Mouse (Mus musculus) induced T-regulatory cell, adult 2 months (primary cell): Measurements from ENCODE around the gene Cacna1b.

Experiments used
- DNase-seq: peaks from one replicate; pipeline ENCODE4 v3.0.0-alpha.2; 2012; ENCODE audit warnings: low read depth

Cacna1b gene

DNA sequence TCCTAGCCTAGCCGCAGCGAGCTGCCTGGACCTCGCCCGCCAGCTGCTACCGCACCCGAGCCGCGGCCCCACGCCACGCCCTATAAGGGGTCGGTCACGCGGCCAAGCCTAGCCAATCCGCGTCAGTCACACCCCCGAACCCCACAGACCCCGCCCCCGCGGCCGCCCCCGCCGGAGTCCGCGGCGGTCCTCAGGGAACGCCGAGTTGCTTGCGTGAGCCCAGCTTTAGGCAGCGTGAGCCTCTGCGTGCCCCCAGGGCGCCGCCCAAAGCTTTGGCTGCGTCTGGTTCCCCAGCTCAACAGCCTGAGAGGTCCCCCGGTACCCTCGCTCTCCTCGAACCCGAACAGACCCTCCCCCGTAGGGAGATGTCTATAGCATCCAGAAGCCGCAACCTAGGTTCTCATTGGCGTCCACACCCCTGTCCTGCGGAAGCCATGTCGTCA is at the start of gene Cacna1b:
Gene Cacna1b (minus strand): TSS at position 38 of the 443 bp plus-strand sequence.
- DNase-seq, result peak; percentile 64

DNA sequence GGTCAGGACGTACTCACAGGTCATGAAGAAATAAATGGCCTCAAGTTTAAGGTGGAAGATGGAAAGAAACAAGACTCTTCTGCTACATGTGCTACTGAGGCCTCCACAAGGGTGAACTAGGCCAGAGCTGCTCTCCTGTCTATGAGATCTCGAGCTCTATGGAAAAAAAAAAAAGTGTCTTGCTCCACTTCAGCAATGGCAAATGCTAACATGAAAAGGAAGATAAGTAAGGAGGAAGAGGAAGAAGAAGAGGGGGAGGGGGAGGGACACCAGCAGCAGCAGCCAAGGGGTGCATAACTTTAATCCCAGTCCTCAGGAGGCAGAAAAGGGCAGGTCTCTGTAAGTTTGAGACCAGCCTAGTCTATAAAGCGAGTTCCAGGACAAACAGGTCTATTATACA is 46.8 kb upstream of the Cacna1b start:
- no peak for DNase-seq

DNA sequence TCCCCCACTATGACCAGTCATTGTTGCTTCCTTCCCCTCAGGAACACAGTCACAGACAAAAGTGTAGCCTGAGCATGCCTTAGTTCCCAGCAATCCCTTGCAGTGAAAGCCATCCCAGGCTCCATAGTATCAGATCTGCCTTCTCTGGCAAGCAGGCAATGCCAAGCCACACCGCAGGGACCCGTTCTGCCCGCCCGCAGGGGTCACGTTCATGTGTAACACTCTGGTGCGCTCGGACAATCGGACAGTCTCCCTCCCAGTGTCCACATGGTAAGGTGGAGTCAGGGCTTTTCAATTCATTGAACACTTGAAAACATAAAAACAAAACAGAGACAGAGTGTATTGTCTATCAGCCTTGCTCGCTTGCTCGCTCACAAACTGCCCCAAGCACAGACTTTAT is 44.7 kb upstream of the Cacna1b start:
- no peak for DNase-seq

DNA sequence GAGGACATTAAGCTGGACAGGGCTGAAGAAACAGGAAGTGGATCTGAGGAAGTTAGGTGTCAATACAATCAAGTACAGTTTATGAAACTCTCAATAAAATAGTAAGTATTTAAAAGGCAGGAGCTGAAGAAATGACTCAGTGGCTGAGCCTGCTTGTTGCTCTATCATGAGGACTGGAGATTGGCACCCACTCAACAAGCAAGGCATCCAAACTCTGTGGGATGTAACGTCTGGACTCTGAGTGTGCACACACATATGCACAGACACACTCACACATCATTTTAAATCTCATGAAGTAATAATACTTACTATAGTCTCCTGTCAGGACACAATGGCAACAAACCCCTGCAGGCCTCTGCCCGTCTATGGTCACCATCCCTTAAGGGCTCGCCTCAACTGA is 44.1 kb upstream of the Cacna1b start:
- no peak for DNase-seq

DNA sequence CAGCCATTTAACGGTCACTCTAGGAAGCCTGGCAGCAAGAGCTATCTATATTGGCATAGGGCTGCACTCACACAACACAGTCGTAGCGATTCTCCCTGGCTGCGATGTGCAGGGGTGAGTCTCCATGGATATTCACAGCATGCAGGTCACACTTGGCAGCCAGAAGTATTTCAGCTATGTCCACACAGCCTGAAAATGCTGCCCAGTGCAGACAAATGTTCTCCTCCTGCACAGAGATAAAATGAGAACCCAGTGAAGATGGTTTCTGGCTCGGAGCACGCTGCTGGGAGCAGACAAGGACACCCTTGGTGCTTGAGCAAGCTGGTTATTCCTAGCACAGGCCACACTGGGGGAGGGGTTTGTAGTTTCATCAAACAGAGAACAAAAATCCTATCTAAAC is 43.2 kb upstream of the Cacna1b start:
- no peak for DNase-seq

DNA sequence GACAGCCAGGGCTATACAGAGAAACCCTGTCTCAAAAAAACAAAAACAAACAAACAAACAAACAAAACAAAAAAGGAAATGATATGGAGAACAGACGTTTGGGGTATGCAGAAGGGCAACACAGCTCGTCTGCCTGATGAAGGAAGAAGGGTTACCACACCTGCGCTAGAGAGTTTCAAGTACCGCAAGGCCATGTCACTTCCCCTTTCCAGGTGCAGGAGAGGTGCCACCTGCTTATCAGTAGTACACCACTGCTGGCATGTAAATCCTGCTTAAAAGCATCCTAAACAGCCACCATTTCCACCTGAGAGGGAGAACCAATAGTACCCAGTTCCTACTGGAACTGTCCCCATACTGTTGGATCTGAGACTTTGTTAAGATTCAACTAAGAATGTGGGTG is 42.7 kb upstream of the Cacna1b start:
- DNase-seq, result no peak

DNA sequence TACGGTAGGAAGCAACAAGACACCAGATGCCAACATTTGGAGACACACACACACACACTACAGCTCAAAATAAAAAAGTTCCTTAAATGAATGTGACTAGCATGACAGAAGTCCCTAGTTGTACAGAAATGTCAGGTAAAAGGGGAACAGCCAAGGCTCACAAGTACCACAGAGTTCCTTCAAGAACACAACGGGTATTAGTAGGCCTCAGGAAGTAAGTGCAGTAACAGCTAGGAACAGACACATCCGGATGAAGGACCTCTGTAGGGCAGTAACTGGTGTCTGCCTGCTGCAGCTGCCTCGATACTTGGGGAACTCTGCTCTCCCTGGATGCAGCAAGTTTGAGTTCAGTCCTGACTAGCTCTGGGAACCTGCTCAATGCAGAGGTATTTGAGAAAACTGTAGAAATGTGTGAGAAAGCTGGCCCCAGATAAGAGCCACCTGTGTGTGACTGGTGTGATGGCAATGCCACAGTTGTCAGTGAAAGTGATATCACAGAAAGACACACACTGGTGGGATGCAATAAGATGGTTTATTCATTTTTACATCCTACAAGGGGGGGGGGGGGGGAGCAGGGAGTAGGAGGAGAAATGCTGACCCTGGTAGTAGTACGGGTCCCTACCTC is 34.0 kb upstream of the Cacna1b start:
- no peak for DNase-seq

DNA sequence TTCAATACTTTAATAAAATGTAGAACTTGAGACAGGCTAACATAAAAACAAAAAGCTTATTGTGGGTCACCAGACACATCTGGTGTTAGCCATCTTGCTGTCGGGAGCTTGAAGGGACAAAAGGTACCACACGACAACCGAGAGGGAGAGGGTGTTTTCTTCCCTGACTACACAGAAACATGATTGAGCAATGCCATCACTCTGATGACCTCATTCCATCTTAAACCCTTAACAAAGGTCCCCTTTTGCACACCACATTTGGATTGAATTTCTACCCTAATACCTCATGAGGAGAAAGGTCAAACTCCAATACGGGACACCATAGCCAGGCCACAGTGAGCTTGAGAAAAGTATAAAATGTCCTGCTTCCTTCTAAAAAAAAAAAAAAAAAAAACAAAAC is 24.3 kb upstream of the Cacna1b start:
- no peak for DNase-seq

DNA sequence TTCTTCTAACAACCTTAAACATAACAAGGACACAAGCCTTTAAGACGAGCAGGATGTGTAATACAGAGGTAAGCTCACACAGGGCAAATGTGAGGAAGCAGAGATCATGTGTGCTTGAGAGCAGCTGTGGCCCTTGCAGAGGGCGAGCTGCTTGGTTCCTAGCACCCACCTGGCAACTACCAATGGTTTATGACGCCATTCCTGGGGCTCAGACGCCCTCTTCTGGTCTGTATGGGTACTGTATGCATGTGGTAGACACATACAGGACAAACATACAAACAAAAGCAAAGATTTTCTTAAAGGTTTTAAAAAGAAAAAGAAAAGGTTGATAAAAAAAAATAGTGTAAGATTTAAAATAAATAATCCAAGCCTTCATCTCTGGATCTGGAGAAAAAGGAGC is 18.3 kb upstream of the Cacna1b start:
- peak; percentile 36 for DNase-seq

DNA sequence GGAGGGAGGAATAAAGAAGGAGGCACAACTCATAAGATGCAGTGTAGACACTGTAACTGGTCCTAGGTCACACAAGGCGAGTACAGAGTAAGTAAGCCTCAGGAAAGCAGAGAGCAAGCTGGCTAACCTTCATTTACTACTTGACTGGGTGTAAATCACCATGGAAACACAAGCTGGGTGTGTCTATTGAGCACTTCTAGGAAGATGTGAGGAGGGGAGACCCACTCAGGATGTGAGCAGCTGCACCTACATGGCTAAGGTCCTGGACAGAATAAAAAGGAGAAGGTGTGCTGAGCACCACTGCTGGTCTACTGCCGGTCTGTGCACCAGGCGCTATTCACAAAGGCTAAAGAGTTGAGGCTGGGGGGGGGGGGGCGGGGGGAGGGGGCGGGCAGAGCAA is 13.9 kb upstream of the Cacna1b start:
- peak; percentile 30 for DNase-seq

DNA sequence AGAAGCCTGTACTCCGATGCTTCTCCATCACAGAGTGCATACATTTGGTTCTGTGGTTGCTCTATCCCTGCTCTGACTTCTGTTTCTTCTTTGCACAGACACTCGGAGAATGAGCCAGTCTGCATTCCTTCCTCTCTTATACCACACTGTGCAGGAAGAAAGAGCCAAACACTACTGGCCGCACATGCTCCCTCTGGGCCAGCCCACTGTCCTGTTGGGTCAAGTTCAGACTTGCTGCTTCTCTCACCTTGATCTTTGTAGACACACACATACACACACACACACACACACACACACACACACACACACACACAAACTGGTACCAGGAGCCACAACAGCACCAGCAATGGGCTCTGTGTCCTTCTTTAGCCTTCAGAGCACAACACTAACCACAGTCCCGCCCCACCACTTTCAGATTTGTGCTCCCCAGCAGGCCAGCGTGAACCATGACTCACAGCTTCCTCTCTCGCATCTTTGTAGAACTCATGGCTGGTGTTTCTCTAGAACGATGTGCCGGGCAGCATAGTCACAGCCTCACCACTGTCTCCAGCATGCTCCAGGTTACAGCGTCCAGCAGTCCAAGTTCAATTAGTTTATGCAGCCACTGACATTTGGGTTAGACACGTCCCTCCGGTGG is 13.1 kb upstream of the Cacna1b start:
- peak; percentile 48 for DNase-seq

DNA sequence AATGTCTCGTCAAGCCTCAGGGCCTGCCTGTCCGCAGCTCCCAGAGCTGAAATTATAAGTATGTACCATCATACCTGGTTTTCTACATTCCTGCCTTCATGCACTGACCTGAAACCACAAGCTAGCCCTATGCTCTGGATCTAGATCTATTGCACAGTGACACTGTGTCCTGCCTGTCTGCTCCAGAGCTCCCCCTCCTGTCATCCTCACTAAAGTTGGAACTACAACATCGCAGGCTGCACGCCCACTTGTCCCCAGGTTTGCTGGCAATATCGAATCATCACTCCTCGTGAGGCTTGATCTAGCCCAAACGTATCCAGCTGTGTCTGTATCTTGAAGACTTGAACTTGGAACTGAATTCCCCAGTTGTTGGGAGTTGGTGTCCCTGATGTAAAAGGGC is 11.9 kb upstream of the Cacna1b start:
- peak; percentile 22 for DNase-seq

DNA sequence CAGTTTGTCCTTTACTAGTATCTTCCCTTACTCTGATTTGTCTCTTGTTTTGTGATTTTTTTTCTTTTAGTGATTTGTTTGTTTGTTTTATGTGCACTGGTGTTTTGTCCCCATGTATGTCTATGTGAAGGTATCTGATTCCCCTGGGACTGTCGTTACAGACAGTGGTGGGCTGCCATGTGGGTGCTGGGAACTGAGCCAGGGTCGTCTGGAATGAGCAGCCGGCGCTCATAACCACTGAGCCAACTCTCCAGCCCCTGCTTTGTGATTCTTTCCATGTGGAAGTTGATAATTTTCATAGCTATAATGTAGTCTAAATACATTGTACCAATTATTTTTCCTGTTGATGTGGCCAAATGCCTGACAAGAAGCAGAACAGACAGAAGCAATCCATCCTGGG is 7.9 kb upstream of the Cacna1b start:
- DNase-seq, result no peak

DNA sequence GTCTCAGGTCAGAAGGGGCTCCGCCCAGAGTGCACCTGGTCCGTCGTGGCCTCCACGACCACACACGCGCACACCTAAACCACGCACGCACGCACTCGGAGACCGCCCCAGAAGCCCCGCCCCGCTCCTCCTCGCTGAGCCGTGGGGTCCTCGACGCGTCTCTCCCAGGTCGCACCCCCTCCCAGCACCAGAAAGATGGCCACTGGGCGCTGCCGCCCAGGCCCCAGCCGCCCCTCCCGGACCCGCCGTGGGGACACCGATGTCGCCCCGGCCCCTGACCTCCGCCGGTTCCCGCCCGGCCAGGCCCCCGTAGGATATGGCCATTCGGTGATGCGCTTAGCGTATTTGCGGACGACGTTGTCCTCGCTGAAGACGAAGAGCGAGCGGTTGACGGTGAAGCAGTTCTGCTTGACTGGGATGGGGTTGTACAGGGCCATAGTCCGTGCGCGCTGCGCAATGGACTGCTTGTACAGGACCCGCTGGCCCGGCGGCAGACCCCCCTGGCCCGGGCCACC is 449 bp downstream of the Cacna1b start:
- DNase-seq, result no peak

DNA sequence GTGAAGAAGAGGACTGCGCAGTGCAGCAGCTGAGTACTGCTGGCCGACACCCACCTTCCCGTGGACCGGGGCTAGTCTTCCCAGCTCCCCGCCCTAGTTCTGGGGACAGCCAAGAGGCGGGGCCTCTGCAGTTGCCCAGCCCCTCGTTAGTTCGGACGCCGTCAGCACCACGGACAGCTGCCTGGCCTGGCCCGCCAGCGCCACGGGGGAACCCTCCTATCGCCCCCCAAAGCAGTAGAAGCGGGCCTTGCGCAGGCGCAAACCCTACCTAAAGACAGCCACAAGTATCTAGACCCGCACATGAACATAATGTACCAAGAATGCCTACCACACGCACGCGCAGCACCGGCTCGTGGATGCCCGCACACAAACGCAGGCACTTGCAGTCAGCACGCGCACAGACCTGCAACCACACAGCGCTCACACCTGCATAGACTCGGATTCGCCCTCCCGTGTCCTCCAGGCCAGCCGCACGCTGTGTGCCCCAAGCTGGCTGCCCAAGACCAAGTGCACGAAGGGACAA is 968 bp downstream of the Cacna1b start:
- DNase-seq, result peak; percentile 66

DNA sequence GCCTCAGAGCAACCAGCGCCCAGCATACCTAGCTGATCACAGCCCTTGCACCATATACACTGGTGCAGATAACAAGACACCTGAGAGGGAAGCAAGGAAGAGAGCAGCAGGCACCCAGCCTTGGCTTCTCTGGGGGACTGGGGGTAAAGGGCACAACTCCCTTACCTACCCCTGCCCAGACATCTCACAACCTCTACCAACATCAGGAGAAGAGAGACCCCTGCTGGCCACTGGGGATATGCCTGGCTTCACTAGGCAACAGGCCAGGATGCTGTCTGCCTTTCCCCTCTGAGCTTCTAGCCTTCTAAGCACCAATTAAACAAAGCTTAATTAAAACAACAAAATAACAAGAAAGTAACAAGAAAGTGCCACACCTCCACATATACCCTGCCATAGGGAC is 7.7 kb downstream of the Cacna1b start:
- peak; percentile 81 for DNase-seq

DNA sequence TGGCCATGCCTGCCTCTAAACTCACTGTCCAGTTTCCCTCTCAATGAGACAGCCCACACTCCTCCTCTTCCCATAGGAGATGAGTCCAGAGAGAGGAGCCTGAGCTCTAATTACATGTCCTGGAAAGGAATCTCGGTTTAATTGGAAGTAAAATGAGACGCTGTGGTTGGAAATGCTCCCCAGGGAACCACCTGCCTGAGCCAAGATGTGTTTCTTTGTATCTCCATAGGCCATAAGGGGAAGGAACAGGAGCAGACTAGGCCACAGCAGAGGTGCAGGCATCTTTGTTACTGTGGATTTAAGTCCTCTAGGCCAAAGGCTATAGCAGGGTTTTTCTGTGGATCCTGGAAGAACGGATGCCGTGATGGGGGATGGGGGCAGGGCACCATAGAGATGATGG is 10.4 kb downstream of the Cacna1b start:
- DNase-seq, result no peak

DNA sequence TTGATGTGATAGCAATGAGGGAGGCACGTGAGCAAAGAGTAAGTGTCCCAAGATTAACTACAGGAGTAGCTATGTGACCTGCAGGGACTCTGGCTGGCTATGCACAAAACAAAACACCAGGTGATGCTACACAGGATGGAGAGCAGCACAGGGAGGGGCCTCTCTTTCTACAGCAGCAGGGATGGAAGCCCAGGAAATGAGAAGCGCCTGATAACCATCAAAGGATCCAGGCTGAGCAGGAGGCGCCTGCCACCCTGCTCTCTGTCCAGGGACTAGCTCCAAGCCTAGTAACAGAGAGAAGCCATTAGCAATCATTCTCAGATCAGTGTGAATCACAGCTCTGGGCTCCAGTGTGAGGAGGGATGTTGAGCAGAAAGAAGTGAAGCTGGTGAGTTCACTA is 12.9 kb downstream of the Cacna1b start:
- DNase-seq, result peak; percentile 50

DNA sequence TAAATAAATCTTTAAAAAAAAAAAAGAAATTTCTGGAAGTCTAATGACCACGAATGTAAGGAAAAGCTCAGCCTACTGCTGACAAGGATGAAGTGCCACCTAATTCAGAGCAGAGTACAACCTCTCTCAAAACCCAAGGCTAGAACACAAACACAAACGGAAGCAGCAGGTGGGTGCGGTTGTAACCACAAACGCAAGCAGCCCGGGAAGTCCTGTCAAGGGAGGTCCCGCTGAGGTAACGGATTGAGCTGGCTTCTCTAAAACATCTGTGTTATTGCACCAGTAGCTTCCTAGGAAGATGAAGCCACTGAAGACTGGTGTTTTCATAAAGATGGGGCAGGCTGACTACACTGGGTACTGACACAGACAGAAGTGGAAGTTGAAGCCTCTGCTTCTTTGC is 15.1 kb downstream of the Cacna1b start:
- peak; percentile 81 for DNase-seq

DNA sequence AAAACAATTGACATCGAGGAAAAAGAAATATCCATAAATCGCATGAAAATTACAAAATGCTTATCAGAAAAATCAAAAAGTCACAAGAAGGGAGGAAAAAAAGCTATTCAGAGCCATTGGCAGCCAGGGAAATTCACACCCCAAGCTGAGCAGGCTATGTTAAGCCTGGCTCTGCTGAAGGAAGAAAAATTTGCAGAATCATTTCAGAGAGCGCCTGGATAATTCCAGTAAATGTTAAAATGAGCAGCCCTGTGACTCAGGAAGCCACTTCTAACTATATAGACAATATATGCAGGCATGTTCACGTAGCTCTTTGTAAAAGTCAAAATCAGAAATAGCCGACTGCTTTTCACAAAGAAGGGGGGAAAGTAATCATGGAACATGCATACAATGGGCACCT is 23.3 kb downstream of the Cacna1b start:
- no peak for DNase-seq

DNA sequence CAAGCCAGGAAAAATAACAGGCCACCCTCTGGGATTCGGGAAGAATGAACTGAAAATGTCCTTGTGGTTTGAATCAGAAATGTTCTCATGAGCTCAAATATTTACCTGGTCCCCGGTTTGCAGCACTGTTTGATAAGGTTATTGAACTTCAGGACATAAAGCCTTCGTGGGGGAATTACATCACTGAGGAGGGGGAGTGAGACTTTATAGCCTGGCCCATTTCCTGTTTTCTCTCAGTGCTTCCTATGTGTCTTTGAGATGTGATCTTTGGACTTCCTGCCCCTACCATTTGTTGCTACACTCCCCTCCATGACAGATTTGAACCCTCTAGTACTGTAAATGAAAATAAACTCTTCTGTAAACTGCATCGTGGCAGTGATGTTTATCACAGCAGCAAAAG is 29.8 kb downstream of the Cacna1b start:
- DNase-seq, result peak; percentile 53

DNA sequence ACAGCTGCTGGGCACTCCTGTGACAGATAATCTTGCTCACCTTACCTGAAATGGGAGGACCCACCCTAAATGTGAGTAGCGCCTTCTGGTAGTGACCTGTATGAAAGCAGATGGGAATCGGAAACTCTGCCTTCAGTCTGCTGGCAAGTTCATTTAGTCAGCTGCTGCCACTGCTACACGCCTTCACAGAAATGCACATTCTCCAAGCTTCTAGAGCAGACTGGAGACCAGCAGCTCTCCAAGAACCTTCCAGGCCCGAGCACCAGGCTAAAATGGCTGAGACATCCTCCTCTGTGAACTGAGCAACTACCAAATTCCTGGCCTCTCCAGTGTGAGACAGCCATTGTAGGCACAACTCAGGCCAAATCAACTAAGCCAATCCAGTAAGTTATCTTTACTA is 37.1 kb downstream of the Cacna1b start:
- no peak for DNase-seq

DNA sequence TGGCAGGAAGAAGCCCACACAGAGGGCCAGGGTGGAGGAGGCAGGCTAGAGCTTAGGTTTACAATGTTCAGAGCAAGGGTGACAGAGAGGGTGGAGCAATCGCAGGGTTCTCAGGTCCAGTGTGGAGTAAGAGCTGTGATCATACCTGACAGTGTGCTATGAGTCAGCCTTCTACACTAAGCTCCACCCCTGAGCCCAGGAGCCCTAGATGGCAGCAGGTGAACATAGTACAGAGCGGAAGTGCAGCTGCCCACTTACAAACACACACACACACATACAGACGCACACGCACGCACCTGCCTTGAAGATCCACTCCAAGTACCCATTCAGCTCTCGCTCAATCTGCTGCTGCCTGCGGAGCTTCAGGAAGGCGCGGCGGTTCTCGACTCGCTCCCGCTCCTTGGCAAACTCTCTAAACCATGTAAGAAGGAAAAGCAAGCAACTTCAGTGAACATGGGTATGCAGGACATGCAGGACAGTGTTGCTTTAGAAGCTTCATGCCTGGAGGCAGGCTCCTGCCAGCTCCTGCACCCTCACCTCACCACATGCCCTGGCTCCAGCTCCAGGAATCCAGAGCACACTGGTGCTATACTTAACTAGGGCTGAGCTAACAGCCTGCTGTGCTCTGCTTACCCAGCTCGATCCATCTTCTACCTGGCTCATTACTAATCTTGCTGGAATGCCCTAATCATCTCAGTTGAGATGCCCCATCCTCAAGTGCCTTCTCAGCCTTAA is 43.1 kb downstream of the Cacna1b start:
- no peak for DNase-seq
